Mouse (Mus musculus) CD4-positive naive resting alpha-beta T cell, adult 57 days (primary cell): ENCODE results near the gene Eid3. TPM values are rescaled to one million over a fixed set of nuclear protein-coding genes. Genes with fewer than 3 reads are reported as not detected.

Source experiments
- total RNA-seq: library from RNA; stranded (reverse); gene quantifications from one replicate; pipeline ENCODE4 v1.2.4, GENCODE M21; 2023

The Eid3 gene
- total RNA-seq: 5.2 TPM

GRCm38 (mm10) chr10:82866356-82866755, at the start of gene Eid3:
Gene Eid3, plus strand, starts transcription at chr10:82866626.

GRCm38 (mm10) chr10:82833926-82834325, 32.5 kb upstream of the Eid3 start, which contains the start of gene Txnrd1:
Gene Txnrd1, plus strand, starts transcription at chr10:82833951.

Other genes with a start within 250 kb of the Eid3 start
- gene 1190007I07Rik, start 243.4 kb upstream of the Eid3 start, total RNA-seq: 9.9 TPM
- gene Tdg, start 236.8 kb upstream of the Eid3 start, total RNA-seq: 105 TPM
- 1.3 TPM for gene Glt8d2, start 176.0 kb upstream of the Eid3 start, total RNA-seq
- 21.0 TPM for gene Hcfc2, start 170.5 kb upstream of the Eid3 start, total RNA-seq
- gene Nfyb, start 102.5 kb upstream of the Eid3 start, total RNA-seq: 37.7 TPM
- gene Txnrd1, start 32.7 kb upstream of the Eid3 start, total RNA-seq: 34.9 TPM
- gene Chst11, start 118.9 kb downstream of the Eid3 start, total RNA-seq: 1.9 TPM